Mouse (Mus musculus) ES-E14 (cell line): ENCODE results near the gene Atp13a3.

ENCODE experiments used
- CHD2 ChIP-seq: IDR thresholded peaks from 2 replicates; pipeline ENCODE4 v1.6.1; 2014; ENCODE audit warnings: mild to moderate bottlenecking, low read depth, low read length, inconsistent platforms
- HCFC1 ChIP-seq: IDR thresholded peaks from 2 replicates; pipeline ENCODE4 v1.6.1; 2012; ENCODE audit warnings: low read length, inconsistent platforms, borderline replicate concordance; ENCODE audit not compliant: insufficient read depth
- MAFK ChIP-seq: IDR thresholded peaks from 2 replicates; pipeline ENCODE4 v1.6.1; 2014; ENCODE audit warnings: mild to moderate bottlenecking, low read depth, low read length, inconsistent platforms; ENCODE audit not compliant: insufficient read depth
- ZC3H11A ChIP-seq: IDR thresholded peaks from 2 replicates; pipeline ENCODE4 v1.6.1; 2012; ENCODE audit warnings: low read depth, mild to moderate bottlenecking, inconsistent platforms, low read length, borderline replicate concordance
- ZNF384 ChIP-seq: IDR thresholded peaks from 2 replicates; pipeline ENCODE4 v1.6.1; 2012; ENCODE audit warnings: low read depth, low read length, inconsistent platforms

DNA sequence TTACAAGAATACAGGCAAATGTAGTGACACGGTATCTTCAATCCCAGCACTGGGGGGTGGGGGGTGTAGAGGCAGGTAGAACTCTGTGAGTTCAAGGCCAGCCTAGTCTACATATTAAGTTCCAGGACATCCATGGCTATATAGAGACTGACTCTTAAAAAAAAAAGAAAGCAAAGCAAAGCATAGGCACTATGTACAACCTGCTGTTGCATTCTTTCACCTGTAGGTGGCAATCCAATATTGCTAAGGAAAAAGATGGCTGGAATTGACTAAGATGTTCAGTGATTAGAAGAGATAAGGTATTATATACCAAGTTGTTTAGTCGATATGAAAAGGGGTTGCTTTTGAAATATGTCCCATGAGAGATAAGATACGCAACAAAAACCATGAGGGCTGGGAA is 31.5 kb downstream of the Atp13a3 start:
- no peak for TF ChIP-seq ZC3H11A
- TF ChIP-seq MAFK: no peak
- no peak for TF ChIP-seq HCFC1
- TF ChIP-seq CHD2: no peak
- TF ChIP-seq ZNF384: peak; percentile 94
